Mouse (Mus musculus) retina, postnatal 7 days (tissue): ENCODE results near the gene Areg.

ENCODE experiments used
- DNase-seq: peaks from one replicate; pipeline ENCODE4 v3.0.0-alpha.2; 2012; ENCODE audit warnings: low read depth, low spot score

Gene Areg

DNA sequence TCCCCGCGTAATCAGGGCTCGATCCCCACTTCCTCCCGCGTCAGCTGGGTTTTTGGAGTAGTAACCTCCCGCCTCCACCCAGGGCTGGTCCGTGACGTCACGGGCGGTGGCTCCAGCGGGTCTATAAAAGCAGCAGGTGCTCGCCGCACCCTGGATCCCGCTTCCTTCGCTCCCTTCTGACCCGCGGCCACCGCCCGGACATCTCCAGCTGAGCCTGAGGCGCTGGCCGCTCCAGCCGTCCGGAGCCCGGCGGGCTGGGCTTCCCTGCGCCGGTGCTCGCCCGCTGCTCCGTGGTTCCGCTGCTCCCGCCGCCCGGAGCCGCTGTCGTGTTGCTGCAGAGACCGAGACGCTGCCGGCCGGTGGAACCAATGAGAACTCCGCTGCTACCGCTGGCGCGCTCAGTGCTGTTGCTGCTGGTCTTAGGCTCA, at the start of gene Areg:
Areg (plus strand) TSS at position 154 of the 428 bp plus-strand sequence.
- no peak for DNase-seq

DNA sequence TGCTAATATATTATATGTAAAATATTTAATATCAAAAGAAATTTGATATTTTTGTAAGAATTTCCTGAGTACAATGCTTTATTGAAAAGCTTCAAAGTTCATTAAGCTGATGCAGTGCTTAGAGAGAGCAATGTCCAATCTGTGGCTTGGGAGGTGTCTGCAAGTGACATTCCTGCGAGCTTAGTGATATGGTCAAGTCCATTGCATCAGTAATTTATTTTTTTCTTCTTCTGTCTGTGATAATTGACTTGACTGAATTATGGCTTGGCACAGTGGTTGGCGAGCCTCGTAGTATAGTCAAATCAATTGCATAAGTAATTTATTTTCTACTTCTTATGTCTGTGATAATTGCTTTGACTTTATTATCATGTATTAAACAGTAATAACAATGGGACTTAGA, 49.1 kb upstream of the Areg start:
- DNase-seq: no peak

DNA sequence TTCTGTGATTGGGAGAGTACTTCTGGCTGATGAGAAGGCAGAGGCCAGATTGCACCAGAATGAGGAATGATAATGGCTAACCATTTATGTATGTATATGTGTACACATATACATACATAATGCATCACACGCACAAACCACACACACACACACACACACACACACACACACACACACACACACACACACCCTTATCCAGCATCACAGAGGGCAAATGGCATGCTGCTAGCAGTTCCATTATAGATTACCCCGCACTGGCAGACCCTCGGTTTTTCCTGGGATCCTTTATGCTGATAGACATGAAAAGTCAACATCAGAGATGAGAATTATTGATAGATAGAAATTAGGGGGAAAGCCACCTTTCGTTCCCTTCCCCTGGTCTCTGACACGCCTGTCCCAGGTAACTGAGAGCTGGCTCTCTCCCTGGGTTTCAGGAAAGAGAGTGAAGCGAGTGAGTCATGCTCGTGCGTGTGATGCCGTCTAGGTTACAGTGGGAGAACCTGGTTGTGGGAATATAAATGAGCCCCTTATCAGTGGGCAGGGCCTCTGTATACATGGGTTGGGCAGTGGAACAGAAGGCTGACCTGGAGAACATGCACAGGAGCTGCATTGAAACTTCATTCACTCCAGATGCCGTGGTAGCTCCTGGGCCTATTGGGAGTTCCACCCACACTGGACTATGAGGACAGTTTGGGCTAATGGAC, 41.3 kb upstream of the Areg start:
- no peak for DNase-seq

DNA sequence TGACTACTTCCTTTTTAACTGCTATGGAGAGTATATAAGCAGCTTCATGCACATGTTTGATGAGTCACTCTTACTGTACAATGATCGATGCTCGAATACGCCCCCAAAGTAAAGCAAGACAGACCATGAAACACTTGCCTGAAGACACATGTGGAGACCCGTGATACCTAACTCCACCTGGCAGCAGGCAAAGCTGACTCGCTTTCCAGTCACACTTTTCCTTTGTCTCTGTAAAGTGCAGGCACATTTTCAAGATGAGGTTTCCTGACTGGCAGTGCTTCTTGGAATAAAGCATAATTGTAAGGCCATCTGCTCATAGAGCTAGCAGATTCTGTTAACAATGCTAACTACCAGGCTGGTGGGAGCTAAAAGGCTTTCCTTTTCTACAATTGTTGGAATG, 37.7 kb upstream of the Areg start:
- DNase-seq: no peak

DNA sequence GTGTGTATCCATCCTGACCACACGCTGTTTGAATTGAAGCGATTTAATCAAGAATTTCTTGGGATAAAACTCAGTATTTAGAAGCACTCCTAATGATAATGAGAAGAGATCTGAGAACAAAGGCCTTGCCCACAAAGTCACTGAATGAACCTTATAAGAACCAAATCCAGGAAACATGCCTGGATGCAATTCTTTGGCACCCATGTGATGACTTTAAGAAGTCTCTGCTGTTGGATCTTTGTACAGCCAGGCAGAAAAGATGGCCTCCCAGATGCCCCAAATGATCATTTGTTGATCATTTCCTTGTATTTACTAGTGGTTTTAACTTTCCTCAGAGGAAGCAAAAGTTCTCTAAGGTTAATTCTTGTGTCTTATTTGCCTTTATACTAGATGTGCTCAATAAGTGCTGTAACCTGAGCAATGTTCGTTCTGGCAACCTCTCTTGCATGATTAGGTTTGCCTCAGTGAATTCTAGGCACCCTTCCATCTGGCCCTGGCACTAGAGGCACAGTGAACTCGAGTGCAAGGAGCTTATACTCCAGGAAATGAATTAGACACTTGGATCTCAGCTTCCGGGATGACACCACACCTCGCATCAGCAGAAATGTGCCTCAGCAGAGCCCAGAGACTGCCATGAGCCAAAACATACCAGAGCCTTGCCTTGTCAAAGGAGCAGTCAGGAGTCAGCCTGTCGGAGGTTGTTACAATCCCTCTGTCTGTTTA, 35.3 kb upstream of the Areg start:
- DNase-seq: peak; percentile 16

DNA sequence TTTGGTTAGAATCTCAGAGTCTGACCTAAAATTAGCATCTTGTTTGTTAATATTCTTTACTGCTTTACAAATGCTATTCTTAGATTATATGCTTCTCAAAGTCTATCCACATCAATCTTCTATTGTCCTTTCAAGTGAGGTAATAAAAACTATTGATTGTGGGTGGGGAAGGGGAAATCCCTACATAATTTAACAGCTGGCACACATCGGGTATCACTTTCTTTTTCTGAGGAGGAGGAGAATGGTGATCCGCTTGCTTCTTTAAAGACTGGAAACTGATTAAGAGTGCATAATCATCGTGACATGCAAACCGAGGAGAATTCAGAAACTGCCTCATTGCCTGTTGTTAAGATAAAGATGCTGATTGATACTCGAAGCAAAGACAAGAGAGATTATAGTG, 33.2 kb upstream of the Areg start:
- DNase-seq: no peak

DNA sequence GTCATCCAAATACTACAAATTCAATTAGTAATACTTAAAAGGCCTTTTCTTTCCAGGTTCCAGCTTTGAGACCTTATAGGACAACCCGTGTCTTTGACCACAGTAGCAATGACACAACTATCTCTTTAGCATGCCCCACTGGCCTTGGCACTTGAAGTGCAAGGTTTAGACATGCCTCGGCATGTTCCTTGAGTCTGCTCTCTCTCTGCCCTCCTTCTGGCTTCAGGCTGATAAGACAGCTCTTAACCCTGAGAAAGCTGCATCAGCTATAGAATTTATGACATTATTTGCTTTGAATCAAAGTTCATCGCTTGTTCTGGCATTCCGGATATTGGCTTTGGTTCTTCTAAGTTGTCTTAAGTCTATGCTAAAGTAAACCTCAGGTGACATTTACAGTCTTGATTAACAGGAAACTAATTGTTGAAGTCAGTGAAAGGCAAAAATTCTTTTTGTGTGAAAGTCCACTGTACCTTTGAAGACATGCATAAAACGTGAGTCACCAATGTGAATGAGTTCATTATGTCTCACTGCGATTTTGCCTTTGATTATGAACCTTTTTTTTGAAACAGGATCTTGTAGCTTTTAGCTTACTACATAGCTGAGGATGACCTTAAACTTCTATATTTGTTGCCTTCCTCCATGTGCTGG, 29.3 kb upstream of the Areg start:
- DNase-seq: no peak

DNA sequence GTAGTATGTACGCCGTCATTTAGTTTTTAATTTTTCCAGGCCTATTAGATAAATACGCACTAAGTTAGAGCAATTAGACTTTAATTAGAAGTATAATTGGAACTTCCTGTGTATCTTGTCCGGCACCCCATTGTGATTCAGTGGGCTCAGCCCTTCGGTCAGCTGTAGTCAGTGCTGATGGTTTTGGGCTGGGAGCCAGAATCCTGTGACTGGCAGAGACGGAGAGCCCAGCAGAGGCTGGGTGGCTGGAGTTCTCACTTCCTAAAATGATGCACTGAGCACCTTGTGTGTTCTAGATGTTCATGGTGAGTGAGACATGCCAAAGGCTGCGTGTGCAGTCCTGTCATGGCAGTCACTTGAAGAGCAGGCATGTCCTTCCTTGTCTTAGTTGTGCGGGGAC, 28.4 kb upstream of the Areg start:
- DNase-seq: no peak

DNA sequence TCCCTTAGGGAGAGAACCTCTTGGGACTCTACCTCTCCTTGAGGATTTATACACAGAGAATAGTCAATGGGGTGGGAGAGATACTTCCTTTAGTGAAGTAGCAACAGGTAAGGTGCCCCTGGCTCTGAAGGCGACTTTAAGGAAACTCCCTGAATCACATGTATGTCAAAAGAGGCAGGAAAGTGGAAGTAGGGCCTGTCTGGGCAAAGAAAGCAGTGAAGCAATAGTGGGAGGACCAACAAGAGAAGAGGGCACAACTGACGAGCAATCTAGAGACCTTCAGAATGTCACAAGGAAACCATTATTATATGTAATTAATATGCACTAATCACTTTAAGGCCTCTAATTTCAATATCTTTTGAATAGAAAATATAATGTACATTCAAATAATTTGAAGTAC, 25.4 kb upstream of the Areg start:
- DNase-seq: no peak

DNA sequence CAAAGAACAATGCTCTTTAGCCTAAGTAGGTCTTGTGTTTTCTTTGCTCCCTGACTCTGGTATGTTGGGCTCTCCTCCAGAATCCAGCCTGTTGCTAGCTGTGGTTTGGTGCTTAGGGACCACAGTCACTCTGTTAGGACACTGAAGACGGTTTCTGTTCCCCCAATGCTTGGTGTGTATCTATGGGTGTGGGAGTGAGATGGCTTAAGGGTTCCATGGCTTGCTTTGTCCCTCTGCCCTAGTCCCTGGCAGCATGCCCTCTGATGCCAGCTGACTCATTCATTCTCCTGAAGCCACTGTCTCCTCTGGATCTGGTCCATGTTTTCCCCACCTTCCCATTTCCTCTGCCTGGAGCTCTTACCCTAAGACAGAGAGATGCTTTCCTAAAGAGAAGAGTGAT, 24.8 kb upstream of the Areg start:
- no peak for DNase-seq

DNA sequence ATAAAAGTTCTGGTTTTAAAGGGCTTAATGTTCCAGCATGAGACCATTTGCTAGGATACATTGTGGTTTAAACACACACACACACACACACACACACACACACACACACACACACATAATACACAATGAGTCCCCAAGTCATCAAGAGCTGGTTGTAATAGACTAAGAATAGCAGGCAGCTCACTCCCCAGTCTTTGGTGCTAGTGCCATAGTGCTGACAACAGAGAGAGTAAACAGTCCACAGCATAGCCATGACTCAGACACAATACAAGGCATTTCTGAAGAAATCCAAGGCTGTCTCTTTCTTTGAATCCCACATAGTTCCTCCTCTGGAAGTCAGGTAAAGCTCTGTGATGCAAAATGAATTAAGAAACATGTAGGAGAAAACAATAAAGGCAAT, 20.8 kb upstream of the Areg start:
- DNase-seq: no peak

DNA sequence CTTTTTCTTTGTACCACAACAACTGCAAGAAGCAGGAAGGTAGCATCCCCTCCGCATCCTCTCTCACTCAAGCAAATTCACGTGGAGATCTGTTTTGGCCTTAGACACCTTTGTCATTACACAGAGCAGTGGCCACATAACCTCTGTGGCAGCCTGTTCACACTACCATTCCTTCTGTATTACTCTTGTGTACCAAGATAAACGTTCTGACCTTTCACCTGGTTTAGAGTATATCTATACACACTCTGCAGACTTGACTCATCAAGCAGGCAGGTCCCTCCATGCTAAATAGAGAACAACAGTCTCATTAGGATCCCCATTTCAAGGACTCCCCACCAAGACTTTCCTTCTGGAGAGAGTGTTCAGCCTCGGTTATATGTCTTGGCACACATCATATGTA, 16.0 kb upstream of the Areg start:
- no peak for DNase-seq

DNA sequence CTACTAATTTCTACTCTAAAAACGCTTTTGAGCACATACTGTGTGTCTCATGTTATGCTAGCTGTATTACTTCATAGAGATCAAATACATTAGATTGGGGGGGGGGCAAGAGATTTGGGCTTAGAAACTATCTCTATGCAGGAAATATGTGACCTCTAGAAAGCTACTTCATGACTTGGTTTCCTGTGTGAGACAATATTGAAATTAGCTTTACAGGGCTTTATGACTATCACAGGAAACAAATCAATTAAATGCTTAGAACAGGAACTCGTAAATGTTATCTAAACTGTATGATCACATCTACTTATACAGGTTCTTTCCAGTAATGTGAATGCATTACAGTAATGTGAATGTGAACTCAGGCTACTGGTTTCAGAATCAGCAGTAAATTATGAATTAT, 15.3 kb upstream of the Areg start:
- no peak for DNase-seq

DNA sequence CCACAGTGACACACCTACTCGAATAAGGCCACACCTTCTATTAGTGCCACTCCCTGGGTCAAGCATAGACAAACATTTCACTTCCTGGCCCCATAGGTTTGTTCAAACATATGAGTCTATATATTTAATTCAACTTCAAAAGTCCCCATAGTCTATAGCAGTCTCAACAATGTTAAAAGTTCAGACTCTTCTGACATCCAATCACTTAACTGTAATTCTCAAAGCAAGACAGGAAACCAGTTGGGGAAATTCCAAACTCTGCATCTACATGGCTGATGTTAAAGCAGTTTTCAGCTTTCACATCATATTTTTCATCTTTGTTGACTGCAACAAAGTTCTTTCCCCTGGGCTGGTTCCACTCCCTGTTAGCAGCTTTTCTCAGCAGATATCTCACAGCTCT, 12.8 kb upstream of the Areg start:
- no peak for DNase-seq

DNA sequence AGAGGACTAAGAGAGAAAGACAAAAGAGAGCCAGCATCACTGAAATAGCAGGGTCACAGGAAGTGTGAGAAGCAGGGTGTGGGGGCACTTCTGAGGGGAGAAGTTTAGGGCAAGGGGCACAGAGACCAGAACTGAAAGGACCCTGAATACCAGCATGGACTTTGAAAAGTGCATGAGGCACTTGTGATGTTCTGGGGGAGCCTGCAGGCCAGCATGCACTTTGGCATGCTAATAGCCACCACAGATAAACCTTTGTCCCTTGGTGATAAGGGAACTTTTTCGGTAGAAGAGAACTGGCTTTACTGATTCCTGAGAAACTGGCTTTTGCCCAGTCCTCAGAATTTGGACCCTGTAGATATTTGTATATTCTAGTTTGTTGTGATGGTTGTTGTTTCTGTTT, 4.4 kb upstream of the Areg start:
- no peak for DNase-seq

DNA sequence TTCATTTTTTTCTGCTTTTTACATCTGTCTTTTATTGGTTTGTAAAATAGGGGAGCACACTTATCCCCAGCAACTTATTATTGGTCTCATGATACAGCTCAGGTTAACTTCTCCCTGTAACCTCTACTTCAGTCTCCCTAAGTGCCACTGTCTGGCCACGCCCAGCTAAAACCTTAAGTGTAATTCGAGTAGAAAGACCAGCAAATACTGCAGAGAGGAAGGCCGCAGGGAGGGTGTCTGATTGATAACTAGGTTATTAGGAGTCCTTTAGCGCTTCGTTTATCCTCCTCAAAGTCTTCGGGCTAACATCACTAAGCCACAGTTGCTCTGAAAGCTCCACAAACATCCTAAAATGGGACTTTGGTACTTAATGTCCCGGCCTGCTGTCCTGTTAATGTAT, 429 bp upstream of the Areg start:
- no peak for DNase-seq

DNA sequence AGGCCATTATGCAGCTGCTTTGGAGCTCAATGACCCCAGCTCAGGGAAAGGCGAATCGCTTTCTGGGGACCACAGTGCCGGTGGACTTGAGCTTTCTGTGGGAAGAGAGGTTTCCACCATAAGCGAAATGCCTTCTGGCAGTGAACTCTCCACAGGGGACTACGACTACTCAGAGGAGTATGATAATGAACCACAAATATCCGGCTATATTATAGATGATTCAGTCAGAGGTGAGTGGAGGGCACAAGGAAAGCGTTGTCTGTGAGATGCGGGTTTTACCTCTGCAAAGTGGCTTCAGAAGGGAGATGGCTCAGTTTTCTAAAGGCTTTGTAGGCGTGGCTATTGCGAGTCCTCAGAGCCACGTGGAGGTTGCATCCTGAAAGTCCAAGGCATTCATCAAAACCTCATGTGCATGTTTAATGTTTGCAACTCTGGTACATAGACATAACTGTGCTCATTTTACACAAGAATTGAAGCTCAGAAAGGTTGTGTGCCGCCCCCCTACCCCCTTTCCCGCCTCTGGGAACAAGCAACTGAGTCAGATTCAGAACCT, 1.6 kb downstream of the Areg start:
- DNase-seq: no peak

DNA sequence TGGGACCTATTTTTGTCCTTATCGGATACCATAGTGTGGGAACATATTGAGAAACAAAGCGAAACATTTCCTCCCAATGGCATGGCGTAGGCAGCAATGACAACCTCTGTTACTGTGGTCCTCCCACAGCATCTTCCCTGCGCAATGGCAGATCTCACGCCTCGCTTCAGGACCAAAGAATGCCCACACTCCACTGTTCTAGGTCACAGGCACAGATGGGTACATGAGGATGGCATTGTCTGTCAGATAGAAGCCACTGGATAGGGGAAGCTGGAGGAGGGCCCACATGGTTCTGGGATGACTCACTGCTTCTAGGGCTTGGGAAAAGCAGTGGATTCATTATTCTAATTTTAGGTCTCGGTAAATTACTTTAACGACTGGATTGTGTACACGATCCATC, 5.6 kb downstream of the Areg start:
- no peak for DNase-seq

DNA sequence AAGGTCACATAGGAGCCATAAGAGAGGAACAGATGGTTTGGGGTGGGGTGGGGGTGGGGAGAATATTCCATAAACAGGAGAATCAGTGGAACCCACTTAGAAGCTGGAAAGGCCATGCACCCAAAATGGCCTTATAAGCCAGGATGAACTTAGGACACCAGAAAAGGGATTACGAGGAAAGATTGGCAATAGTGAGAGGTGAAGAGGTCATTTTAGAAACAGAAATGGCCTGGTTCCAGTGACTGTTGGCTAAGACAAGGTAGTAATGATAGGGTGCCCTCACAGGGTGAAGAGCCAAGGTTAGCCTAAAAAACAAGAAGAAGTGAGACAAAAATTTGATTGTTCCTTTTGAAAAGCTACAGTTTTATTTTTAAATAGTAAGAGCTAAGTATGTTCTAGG, 7.6 kb downstream of the Areg start:
- no peak for DNase-seq

DNA sequence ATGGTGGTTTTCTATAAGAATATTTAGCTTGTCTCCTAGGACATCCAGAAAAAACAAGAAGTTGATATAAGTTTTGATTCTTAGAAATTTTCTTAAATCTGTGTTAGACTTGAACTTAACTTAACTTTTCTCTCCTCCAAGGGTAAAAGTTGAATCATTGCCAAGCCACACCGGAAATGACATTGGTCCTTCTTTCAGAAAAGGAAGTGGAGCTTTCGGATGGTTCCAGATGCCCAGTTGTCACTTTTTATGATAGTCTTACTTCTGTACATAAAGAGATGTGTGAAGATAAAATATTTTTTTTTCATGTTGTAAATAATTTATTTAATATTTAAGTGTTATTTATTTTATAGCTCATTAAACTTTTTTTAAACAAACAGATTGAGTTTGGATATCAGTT, 8.7 kb downstream of the Areg start:
- DNase-seq: no peak

DNA sequence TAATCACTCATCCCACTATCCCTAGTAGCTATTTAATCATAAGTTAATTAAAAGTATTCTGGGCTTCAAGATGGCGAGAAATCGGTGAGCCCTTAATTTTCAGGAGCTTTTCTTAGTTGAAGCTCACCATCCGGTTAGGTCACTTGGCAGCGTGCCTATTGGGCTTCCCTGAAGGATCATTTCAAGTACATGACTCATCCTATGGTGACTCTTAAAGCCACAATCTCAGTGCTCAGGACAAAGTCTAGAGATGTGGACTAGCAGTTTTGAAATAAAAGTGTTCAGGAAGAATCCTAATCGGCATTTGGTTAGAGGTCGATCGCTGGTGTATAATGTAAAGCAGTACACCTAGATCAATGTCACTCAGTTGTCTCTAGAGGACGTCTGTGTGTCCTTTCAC, 17.3 kb downstream of the Areg start:
- DNase-seq: no peak

DNA sequence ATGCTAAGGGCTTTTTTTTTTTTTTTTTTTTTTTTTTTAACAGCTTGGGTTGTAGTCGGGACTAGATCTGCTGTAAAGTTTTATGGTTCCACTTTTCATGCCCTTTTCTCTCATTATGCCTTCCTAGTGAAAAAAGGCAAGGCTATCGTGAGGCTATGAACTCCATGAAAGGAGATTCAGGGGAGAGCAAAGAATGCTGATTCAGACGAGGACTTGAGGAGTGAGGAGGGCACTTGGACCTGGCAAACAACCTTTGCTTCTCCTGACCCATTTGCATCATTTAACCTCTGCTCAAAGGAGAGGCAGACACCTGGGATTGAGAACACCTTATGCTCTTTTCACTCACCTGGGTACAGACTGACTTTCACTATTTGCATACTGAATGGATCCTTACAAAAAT, 17.8 kb downstream of the Areg start:
- no peak for DNase-seq

DNA sequence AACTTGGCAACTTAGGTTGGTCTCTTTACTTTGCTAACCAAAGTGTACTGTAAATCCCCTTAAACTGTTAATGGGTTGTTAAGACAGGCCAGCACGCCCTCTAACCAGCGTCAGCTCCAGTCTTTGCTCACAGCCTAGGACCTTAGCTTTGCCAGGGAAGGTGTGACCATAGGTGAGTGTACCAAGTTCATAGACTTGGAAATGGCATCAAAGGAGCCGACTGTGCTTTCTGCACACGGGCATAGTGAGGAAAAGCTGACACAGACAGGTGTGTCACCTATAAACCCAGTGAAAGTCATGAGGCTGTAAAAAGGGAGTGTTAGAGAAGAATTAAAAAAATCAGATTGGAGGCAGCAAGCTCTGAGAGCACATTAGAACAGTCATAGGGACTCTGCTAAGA, 23.4 kb downstream of the Areg start:
- DNase-seq: no peak
